In genomic region chr12:85707391-85707790, GRCm38 (mm10) we compare ENCODE assay signal across 36 mouse cellular contexts. TPM values are rescaled to one million over a fixed set of nuclear protein-coding genes. Genes with fewer than 3 reads are reported as not detected.
"Had no signal": no experiment of that assay in that cellular context is flagged by ENCODE, and none has a peak within 500 bp of the region (broad histone marks: within the 10 kb centered on the region; RNA-seq: fewer than 3 reads in every experiment).

No protein-coding gene starts in this region.

- H3K4me2 ChIP-seq: limb, embryonic 12.5 days; limb, embryonic 13.5 days; limb, embryonic 15.5 days; liver, embryonic 11.5 days; liver, embryonic 12.5 days; liver, embryonic 13.5 days; liver, embryonic 15.5 days; lung, embryonic 14.5 days; lung, embryonic 15.5 days; midbrain, embryonic 11.5 days; midbrain, embryonic 12.5 days; midbrain, embryonic 13.5 days; midbrain, embryonic 15.5 days; neural tube, embryonic 12.5 days; neural tube, embryonic 13.5 days had no signal

- H3K27ac ChIP-seq: limb, embryonic 10.5 days; limb, embryonic 12.5 days; limb, embryonic 13.5 days; limb, embryonic 15.5 days; liver, embryonic 12.5 days; liver, embryonic 13.5 days; liver, embryonic 14.5 days; liver, embryonic 15.5 days; lung, embryonic 15.5 days; macrophage; midbrain, embryonic 10.5 days; midbrain, embryonic 12.5 days; midbrain, embryonic 13.5 days; midbrain, embryonic 15.5 days; neural tube, embryonic 12.5 days; neural tube, embryonic 13.5 days had no signal

- H3K9me3 ChIP-seq: limb, embryonic 10.5 days; limb, embryonic 12.5 days; limb, embryonic 13.5 days; limb, embryonic 15.5 days; liver, embryonic 12.5 days; liver, embryonic 13.5 days; liver, embryonic 15.5 days; lung, embryonic 15.5 days; megakaryocyte, embryonic 14.5 days; midbrain, embryonic 10.5 days; midbrain, embryonic 12.5 days; midbrain, embryonic 13.5 days; midbrain, embryonic 15.5 days; neural tube, embryonic 12.5 days; neural tube, embryonic 13.5 days had no signal

- ATAC-seq: liver, embryonic 12.5 days; liver, postnatal 0 days; lung, postnatal 0 days; midbrain, embryonic 13.5 days; midbrain, embryonic 15.5 days; midbrain, embryonic 16.5 days had no signal

- H3K4me3 ChIP-seq: limb, embryonic 10.5 days; limb, embryonic 12.5 days; limb, embryonic 13.5 days; limb, embryonic 15.5 days; liver, embryonic 12.5 days; liver, embryonic 13.5 days; liver, embryonic 15.5 days; lung, embryonic 15.5 days; megakaryocyte, embryonic 14.5 days; midbrain, embryonic 10.5 days; midbrain, embryonic 12.5 days; midbrain, embryonic 13.5 days; midbrain, embryonic 15.5 days; myocyte; neural tube, embryonic 12.5 days; neural tube, embryonic 13.5 days had no signal

- H3K27me3 ChIP-seq: limb, embryonic 15.5 days; lung, embryonic 15.5 days; megakaryocyte, embryonic 14.5 days had no signal

- DNase-seq: left cerebral cortex, postnatal 4 days; liver; liver, embryonic 13.5 days; liver, postnatal 0 days; lung, adult 18-20 months; lung, adult 2 months; lung, embryonic 14.5 days; lung, postnatal 10 days; lung, postnatal 14 days; lung, postnatal 36 days; midbrain, embryonic 14.5 days had no signal

- H3K9ac ChIP-seq: limb, embryonic 12.5 days; limb, embryonic 13.5 days; limb, embryonic 15.5 days; liver, embryonic 12.5 days; liver, embryonic 13.5 days; liver, embryonic 14.5 days; liver, embryonic 15.5 days; liver, postnatal 0 days; lung, embryonic 14.5 days; lung, embryonic 15.5 days; midbrain, embryonic 12.5 days; midbrain, embryonic 13.5 days; midbrain, embryonic 15.5 days; neural tube, embryonic 12.5 days; neural tube, embryonic 13.5 days had no signal

- H3K36me3 ChIP-seq: limb, embryonic 10.5 days; limb, embryonic 12.5 days; limb, embryonic 13.5 days; limb, embryonic 15.5 days; liver, embryonic 12.5 days; liver, embryonic 13.5 days; liver, embryonic 15.5 days; lung, embryonic 15.5 days; midbrain, embryonic 10.5 days; midbrain, embryonic 12.5 days; midbrain, embryonic 13.5 days; midbrain, embryonic 15.5 days; neural tube, embryonic 12.5 days; neural tube, embryonic 13.5 days had no signal

RNA-seq across cellular contexts. Expression of gene Batf, which starts 20.9 kb away (rescaled TPM):
- polyA plus RNA-seq: myocyte had no signal

RNA-seq across cellular contexts. Expression of gene Flvcr2, which starts 38.9 kb away (rescaled TPM):
- total RNA-seq: megakaryocyte progenitor cell, adult 5-6 weeks; megakaryocyte, adult 5-6 weeks; megakaryocyte-erythroid progenitor cell, adult 5-6 weeks; monocyte, adult 5-6 weeks had no signal
